Mouse (Mus musculus) forebrain, embryonic 16.5 days (tissue): ENCODE results near the gene Coro7. TPM values are rescaled to one million over a fixed set of nuclear protein-coding genes. Genes with fewer than 3 reads are reported as not detected.

Experiments used
- ATAC-seq: fragments of 200-750 bp; cut with Nextera tagmentation; 2 replicates; pipeline ENCODE4 v1.8.0; 2017; ENCODE audit warnings: mild to moderate bottlenecking, moderate library complexity
- H3K27ac ChIP-seq: fragments of 300-500 bp; sonication (generic); 2 replicates; pipeline ENCODE4 v1.5.1; 2014; ENCODE audit warnings: low read length, control low read depth
- H3K27me3 ChIP-seq: fragments of 300-500 bp; sonication (generic); replicated peaks from 2 replicates; pipeline ENCODE4 v1.6.1; 2014; ENCODE audit warnings: low read length; ENCODE audit not compliant: control insufficient read depth, insufficient read depth
- H3K36me3 ChIP-seq: fragments of 300-500 bp; sonication (generic); 2 replicates; pipeline ENCODE4 v1.6.1; 2014; ENCODE audit not compliant: control insufficient read depth, insufficient read depth
- H3K4me1 ChIP-seq: fragments of 300-500 bp; sonication (generic); replicated peaks from 2 replicates; pipeline ENCODE4 v1.6.1; 2014; ENCODE audit warnings: low read length; ENCODE audit not compliant: control insufficient read depth, insufficient read depth
- H3K4me2 ChIP-seq: fragments of 300-500 bp; sonication (generic); 2 replicates; pipeline ENCODE4 v1.6.1; 2014; ENCODE audit warnings: mild to moderate bottlenecking, low read length, control low read depth
- H3K4me3 ChIP-seq: fragments of 300-500 bp; sonication (generic); replicated peaks from 2 replicates; pipeline ENCODE4 v1.5.1; 2014; ENCODE audit warnings: mild to moderate bottlenecking, low read length, control low read depth
- H3K9ac ChIP-seq: fragments of 300-500 bp; sonication (generic); replicated peaks from 2 replicates; pipeline ENCODE4 v1.6.1; 2014; ENCODE audit warnings: low read depth, low read length, control low read depth
- H3K9me3 ChIP-seq: fragments of 300-500 bp; sonication (generic); 2 replicates; pipeline ENCODE4 v1.6.1; 2016; ENCODE audit warnings: low read length; ENCODE audit not compliant: control insufficient read depth
- WGBS: fragments of 180-500 bp; shearing (Covaris S2); extraction: QIAGEN DNeasy Blood & Tissue Kit; methylation state at CpG from one replicate; pipeline ENCODE4 v1.1.7; 2014; 5-methylcytosine and 5-hydroxymethylcytosine counted together
- polyA plus RNA-seq: library from polyadenylated mRNA; unstranded; fragments of >200 nt; fragmentation: Nextera tagmentation; extraction: Ambion mirVana; gene quantifications from 2 replicates; pipeline ENCODE4 v1.2.1, GENCODE M21; 2015

Coro7 gene
- 25.4 and 32.6 TPM in 2 replicates for polyA plus RNA-seq

DNA sequence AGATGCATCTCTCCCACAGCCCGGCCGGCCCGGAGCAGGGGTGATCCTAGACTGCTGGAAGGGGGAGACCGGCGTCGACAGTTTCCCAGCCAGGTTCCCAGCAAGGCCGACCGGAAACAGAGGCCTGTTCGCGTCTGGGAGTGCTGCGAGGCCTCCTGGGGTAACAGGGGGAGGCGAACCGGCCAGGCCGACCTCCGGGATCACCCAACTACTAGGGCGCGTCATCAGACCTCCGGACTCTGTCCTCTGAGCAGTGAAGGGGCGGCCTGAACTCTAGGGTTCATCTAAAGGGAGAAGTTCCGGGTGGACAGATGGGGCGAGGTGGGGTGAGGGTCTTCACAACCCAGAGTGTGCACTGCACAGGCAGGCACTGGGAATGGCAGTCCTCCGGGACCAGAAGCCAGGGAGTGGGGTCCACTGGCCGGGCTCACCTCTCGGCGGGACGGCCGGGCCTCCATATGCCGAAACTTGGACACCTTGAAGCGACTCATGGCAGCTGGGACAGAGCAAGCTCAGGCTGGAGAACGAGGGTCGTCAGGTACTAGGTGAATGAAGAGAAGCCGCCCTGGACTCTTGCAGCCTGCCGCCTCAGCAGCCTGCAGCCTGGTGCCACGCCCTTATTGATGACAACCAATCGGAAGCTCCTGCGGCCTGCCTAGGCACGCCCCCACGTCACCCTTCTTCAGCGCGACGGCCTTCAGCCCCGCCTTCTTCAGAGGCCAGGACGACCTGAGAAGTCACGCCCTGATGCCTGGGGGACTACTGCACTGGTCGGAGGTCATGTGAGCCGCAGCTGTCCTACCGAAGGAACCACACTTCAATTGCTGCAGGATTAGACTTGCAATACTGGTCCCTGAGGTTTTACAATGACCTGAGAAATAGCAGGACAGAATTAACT is at the start of gene Coro7:
Coro7 (minus strand) TSS at position 657 of the 898 bp plus-strand sequence.
- peak; percentile 89 for ATAC-seq
- H3K36me3 ChIP-seq, result peaks cover 5% of the 10 kb centered on the region; the same call in 1 of the 2 replicates
- H3K9ac ChIP-seq, result peak within 1 kb of the TSS; percentile 72
- H3K27ac ChIP-seq, result no peak within 1 kb of the TSS
- peak within 1 kb of the TSS; percentile 96 for H3K4me2 ChIP-seq
- peak within 1 kb of the TSS; percentile 73 for H3K4me3 ChIP-seq
- WGBS, result under 1% methylated on average over 47 of the region's 47 CpGs
- peaks cover 14% of the 10 kb centered on the region for H3K4me1 ChIP-seq
- no peaks in the 10 kb centered on the region for H3K27me3 ChIP-seq
- no peaks in the 10 kb centered on the region for H3K9me3 ChIP-seq

- Histone ChIP-seq H3K36me3 (no peaks in the 10 kb centered on the region), H3K4me2 (no peak overlapping the region), H3K9ac (no peak overlapping the region), H3K9me3 (no peaks in the 10 kb centered on the region), H3K27me3 (no peaks in the 10 kb centered on the region), H3K4me3 (no peak overlapping the region), H3K4me1 (peaks cover 10% of the 10 kb centered on the region), H3K27ac (no peak overlapping the region)
- no peak for ATAC-seq
- 83% methylated on average over 1 of the region's 1 CpGs for WGBS
Measured at GRCm38 (mm10) chr16:4727963-4728362, 48.4 kb upstream of the Coro7 start.

DNA sequence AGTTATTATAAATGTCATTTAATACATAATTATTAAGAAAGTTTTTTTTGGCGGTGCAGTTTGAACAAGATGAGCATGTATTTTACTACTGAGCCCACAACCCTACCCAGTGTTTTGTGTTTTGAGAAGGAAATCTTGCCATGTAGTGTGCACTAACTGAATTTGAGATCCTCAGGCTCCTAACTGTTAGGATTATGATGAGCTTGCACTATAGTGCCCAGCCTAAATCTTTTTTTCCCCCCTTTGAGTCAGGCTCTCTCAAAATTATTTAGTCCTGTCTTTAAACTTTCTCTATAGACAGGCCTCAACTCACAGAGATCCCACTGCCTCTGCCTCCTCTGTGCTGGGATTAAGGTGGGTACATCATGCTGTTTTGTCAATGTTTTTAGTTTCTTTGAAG is 47.9 kb upstream of the Coro7 start:
- H3K4me2 ChIP-seq, result no peak overlapping the region
- peaks cover 10% of the 10 kb centered on the region for H3K4me1 ChIP-seq
- no peak overlapping the region for H3K27ac ChIP-seq
- no peak for ATAC-seq
- no peaks in the 10 kb centered on the region for H3K27me3 ChIP-seq
- H3K4me3 ChIP-seq, result no peak overlapping the region
- H3K36me3 ChIP-seq, result no peaks in the 10 kb centered on the region
- H3K9ac ChIP-seq, result no peak overlapping the region
- 91% methylated on average over 1 of the region's 1 CpGs for WGBS
- no peaks in the 10 kb centered on the region for H3K9me3 ChIP-seq

DNA sequence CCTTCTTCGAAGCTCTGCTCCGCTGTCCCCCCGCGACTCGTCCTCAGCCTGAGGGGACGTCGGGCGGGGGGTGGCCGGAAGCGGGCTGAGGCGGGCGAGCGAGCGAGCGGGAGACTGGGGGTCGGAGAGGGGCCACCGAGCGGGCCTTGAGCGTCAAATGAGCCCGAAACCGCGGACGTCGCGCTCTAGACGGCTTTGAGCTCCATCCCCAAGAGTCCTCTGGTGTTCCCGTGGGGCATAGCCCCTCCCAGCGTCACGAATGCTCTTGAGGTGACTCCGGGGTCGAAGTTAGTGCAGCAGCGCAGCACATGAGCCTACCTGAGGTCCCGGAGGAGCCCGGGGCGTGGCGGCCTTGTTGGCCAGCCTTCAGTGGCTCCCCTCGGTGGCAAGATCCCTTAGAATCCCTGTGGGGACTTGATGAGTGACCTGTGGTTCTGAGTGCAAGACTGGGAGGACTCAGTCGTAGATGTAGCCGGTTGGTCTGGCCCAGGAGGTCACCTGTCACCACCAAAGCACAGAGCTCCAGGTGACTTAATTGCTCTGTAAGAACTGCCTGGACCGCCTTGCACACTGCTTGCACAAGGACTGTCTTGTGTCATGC is 47.1 kb upstream of the Coro7 start:
- Histone ChIP-seq H3K9ac (peak overlapping the region; percentile 90), H3K27ac (peak overlapping the region; percentile 75), H3K27me3 (no peaks in the 10 kb centered on the region), H3K4me1 (peaks cover 10% of the 10 kb centered on the region), H3K36me3 (no peaks in the 10 kb centered on the region), H3K4me3 (peak overlapping the region; percentile 97), H3K4me2 (peak overlapping the region; percentile 87), H3K9me3 (no peaks in the 10 kb centered on the region)
- no peak; the same call in 1 of the 2 replicates for ATAC-seq
- WGBS, result 1% methylated on average over 39 of the region's 40 CpGs

DNA sequence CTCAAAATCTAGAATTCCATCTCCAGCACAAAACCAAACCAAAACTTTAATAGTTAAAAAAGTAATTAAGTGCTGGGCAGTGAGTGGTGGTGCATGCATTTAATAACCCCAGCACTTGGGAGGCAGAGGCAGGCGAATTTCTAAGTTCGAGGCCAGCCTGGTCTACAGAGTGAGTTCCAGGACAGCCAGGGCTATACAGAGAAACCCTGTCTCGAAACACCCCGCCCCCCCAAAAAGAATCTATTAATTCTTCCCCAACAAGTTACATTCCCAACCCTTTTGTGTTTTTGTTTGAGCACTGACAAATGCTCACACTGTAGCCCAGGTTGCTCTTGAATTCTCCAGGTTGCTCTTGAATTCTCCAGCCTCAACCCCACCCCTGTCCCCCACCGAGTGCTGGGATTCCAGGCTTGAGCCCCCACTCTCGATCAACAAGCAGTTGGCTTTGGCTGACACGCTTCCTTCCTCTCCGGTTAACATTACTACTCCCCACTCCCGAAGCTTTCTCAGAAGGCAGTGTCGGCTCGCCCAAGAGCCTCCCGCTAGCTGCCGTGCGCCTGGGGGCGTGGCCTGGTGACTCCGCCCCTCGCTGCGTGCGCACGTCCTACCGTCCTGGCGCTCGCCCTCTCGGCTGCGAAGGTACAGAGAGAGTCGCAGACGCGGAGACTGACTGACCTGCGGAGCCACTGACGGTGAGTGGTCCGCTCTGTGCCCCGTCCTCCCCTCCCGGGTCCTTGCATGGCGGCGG is 46.4 kb upstream of the Coro7 start, which contains the start of gene Hmox2:
Hmox2 (plus strand) TSS at position 582 of the 748 bp plus-strand sequence.
- no peaks in the 10 kb centered on the region for H3K36me3 ChIP-seq
- no peaks in the 10 kb centered on the region for H3K27me3 ChIP-seq
- no peaks in the 10 kb centered on the region for H3K9me3 ChIP-seq
- peak within 1 kb of the TSS; percentile 75 for H3K27ac ChIP-seq
- peak; percentile 97 for ATAC-seq
- H3K4me3 ChIP-seq, result peak within 1 kb of the TSS; percentile 97
- H3K4me2 ChIP-seq, result peak within 1 kb of the TSS; percentile 87
- H3K4me1 ChIP-seq, result peaks cover 10% of the 10 kb centered on the region
- 6% methylated on average over 33 of the region's 35 CpGs for WGBS
- peak within 1 kb of the TSS; percentile 90 for H3K9ac ChIP-seq

- H3K9me3 ChIP-seq, result no peaks in the 10 kb centered on the region
- H3K9ac ChIP-seq, result no peak overlapping the region
- ATAC-seq, result no peak
- H3K4me3 ChIP-seq, result no peak overlapping the region
- H3K4me1 ChIP-seq, result peaks cover 10% of the 10 kb centered on the region
- H3K36me3 ChIP-seq, result no peaks in the 10 kb centered on the region
- no peaks in the 10 kb centered on the region for H3K27me3 ChIP-seq
- no peak overlapping the region for H3K4me2 ChIP-seq
- no peak overlapping the region for H3K27ac ChIP-seq
- WGBS, result 70% methylated on average over 4 of the region's 4 CpGs
Measured at GRCm38 (mm10) chr16:4725266-4725665, 45.7 kb upstream of the Coro7 start.

GRCm38 (mm10) chr16:4722915-4723209 is 43.3 kb upstream of the Coro7 start:
- no peaks in the 10 kb centered on the region for H3K9me3 ChIP-seq
- H3K4me1 ChIP-seq, result peaks cover 10% of the 10 kb centered on the region
- no peaks in the 10 kb centered on the region for H3K27me3 ChIP-seq
- ATAC-seq, result no peak
- H3K4me2 ChIP-seq, result no peak overlapping the region
- H3K4me3 ChIP-seq, result no peak overlapping the region
- WGBS, result 85% methylated on average over 3 of the region's 3 CpGs
- no peak overlapping the region for H3K27ac ChIP-seq
- H3K9ac ChIP-seq, result no peak overlapping the region
- H3K36me3 ChIP-seq, result no peaks in the 10 kb centered on the region

DNA sequence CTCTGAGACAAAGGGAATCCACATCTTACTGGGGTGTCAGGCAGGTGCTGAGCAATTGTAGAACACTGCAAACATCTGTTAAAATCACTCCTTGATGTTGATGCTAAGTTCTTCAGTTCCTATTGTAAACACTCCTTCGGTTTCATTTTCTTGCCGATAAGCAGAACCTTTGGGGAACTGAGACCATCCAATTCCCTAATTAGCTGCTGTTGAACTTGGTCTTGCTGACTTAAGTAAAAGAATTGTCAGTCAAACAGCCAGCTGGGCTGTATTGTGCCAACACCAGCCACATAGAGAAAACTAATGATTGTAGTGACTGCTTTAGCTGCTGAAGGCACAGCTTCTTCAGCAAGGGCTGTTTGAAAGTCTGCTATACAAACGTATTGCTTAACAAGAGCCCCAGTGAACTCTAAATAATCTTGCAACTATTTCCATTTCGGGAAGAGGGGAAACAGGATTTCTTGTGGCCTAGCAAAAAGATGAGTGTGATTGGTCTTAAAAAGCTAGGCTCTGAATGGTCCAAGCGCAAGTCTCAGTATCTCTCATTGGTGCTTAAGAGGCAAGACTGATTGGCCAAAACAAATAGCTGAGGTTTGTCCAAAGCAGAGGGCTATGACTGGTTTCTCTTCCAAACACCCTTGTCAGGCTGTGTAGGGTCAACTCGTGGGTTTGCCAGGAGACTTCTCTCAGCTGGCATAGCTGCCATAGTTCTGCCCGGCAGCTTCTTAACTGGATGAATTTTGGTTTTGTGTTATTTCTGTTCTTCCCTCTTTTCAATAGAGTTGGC is 42.7 kb upstream of the Coro7 start:
- no peaks in the 10 kb centered on the region for H3K27me3 ChIP-seq
- no peak for ATAC-seq
- H3K27ac ChIP-seq, result no peak overlapping the region
- no peak overlapping the region for H3K9ac ChIP-seq
- 62% methylated on average over 7 of the region's 7 CpGs for WGBS
- H3K4me1 ChIP-seq, result peaks cover 11% of the 10 kb centered on the region
- no peaks in the 10 kb centered on the region for H3K36me3 ChIP-seq
- H3K4me2 ChIP-seq, result no peak overlapping the region
- H3K9me3 ChIP-seq, result no peaks in the 10 kb centered on the region
- H3K4me3 ChIP-seq, result no peak overlapping the region
